Mouse (Mus musculus): ENCODE results near the gene Hoxd4. TPM values are rescaled to one million over a fixed set of nuclear protein-coding genes. Genes with fewer than 3 reads are reported as not detected.

Gene Hoxd4
- polyA plus RNA-seq, 1 experiment from 2014 or later: 1.2 TPM

GRCm38 (mm10) chr2:74740311-74741091, 28.8 kb downstream of the Hoxd4 start:
- H3K27ac ChIP-seq: peak overlapping the region; percentile 72

GRCm38 (mm10) chr2:74741252-74741978, 29.7 kb downstream of the Hoxd4 start:
- Histone ChIP-seq H3K27me3 (ENCODE audit: low read depth, poor library complexity, severe bottlenecking) (peaks cover 100% of the 10 kb centered on the region), H3K4me3 (no peak overlapping the region), H3K36me3 (0 out of 2 replicates have a peak, but pooled peaks cover 3% of the 10 kb centered on the region), H3K9me3 (replicated peaks) (no peaks in the 10 kb centered on the region), H3K4me1 (peaks cover 70% of the 10 kb centered on the region), H3K27ac (no peak overlapping the region)
- DNase-seq (ENCODE audit: low spot score): peak; percentile 38
- WGBS: 26% methylated on average over 2 of the region's 3 CpGs

More at GRCm38 (mm10) chr2:74740311-74741091, 28.8 kb downstream of the Hoxd4 start:
- Histone ChIP-seq H3K4me1 (peaks cover 70% of the 10 kb centered on the region), H3K4me3 (peak overlapping the region; percentile 44), H3K27me3 (ENCODE audit: low read depth, poor library complexity, severe bottlenecking) (peaks cover 100% of the 10 kb centered on the region), H3K36me3 (0 out of 2 replicates have a peak, but pooled peaks cover 3% of the 10 kb centered on the region), H3K9me3 (replicated peaks) (no peaks in the 10 kb centered on the region)
- WGBS: under 1% methylated on average over 43 of the region's 43 CpGs
- DNase-seq (ENCODE audit: low spot score): peak; percentile 68

- no peak for DNase-seq (ENCODE audit: low spot score)
- Histone ChIP-seq H3K9me3 (replicated peaks) (no peaks in the 10 kb centered on the region), H3K36me3 (0 out of 2 replicates have a peak, but pooled peaks cover 3% of the 10 kb centered on the region), H3K27me3 (ENCODE audit: low read depth, poor library complexity, severe bottlenecking) (peaks cover 100% of the 10 kb centered on the region), H3K4me1 (peaks cover 70% of the 10 kb centered on the region), H3K4me3 (no peak overlapping the region), H3K27ac (no peak overlapping the region)
Observed at GRCm38 (mm10) chr2:74741979-74742277, 30.2 kb downstream of the Hoxd4 start.

GRCm38 (mm10) chr2:74745540-74746297, 34.0 kb downstream of the Hoxd4 start:
- no peaks in the 10 kb centered on the region for H3K9me3 ChIP-seq (replicated peaks)
- peaks cover 94% of the 10 kb centered on the region for H3K27me3 ChIP-seq (ENCODE audit: low read depth, poor library complexity, severe bottlenecking)
- peaks cover 69% of the 10 kb centered on the region for H3K4me1 ChIP-seq
- WGBS: 6% methylated on average over 6 of the region's 6 CpGs
- peak; percentile 42 for DNase-seq (ENCODE audit: low spot score)
- H3K36me3 ChIP-seq: 0 out of 2 replicates have a peak, but pooled peaks cover 3% of the 10 kb centered on the region
- peak overlapping the region; percentile 81; the same call in 1 of the 2 replicates for H3K27ac ChIP-seq
- H3K4me3 ChIP-seq: no peak overlapping the region

GRCm38 (mm10) chr2:74746298-74746921, 34.7 kb downstream of the Hoxd4 start:
- no peaks in the 10 kb centered on the region for H3K9me3 ChIP-seq (replicated peaks)
- peaks cover 94% of the 10 kb centered on the region for H3K27me3 ChIP-seq (ENCODE audit: low read depth, poor library complexity, severe bottlenecking)
- peaks cover 66% of the 10 kb centered on the region for H3K4me1 ChIP-seq
- 2% methylated on average over 58 of the region's 58 CpGs for WGBS
- peak overlapping the region; percentile 48 for H3K4me3 ChIP-seq
- DNase-seq (ENCODE audit: low spot score): peak; percentile 70
- 0 out of 2 replicates have a peak, but pooled peaks cover 3% of the 10 kb centered on the region for H3K36me3 ChIP-seq
- peak overlapping the region; percentile 81 for H3K27ac ChIP-seq

- peak overlapping the region; percentile 81 for H3K27ac ChIP-seq
- peak overlapping the region; percentile 48 for H3K4me3 ChIP-seq
- H3K36me3 ChIP-seq: 0 out of 2 replicates have a peak, but pooled peaks cover 3% of the 10 kb centered on the region
- peaks cover 94% of the 10 kb centered on the region for H3K27me3 ChIP-seq (ENCODE audit: low read depth, poor library complexity, severe bottlenecking)
- no peaks in the 10 kb centered on the region for H3K9me3 ChIP-seq (replicated peaks)
- peak; percentile 66 for DNase-seq (ENCODE audit: low spot score)
- 2% methylated on average over 24 of the region's 24 CpGs for WGBS
- peaks cover 65% of the 10 kb centered on the region for H3K4me1 ChIP-seq
Observed at GRCm38 (mm10) chr2:74747006-74747405, 35.3 kb downstream of the Hoxd4 start.

GRCm38 (mm10) chr2:74747661-74748141, 36.0 kb downstream of the Hoxd4 start:
- H3K9me3 ChIP-seq (replicated peaks): no peaks in the 10 kb centered on the region
- WGBS: 10% methylated on average over 11 of the region's 11 CpGs
- H3K4me3 ChIP-seq: peak overlapping the region; percentile 48; the same call in 1 of the 2 replicates
- peaks cover 94% of the 10 kb centered on the region for H3K27me3 ChIP-seq (ENCODE audit: low read depth, poor library complexity, severe bottlenecking)
- peaks cover 72% of the 10 kb centered on the region for H3K4me1 ChIP-seq
- H3K27ac ChIP-seq: no peak overlapping the region
- H3K36me3 ChIP-seq: 0 out of 2 replicates have a peak, but pooled peaks cover 3% of the 10 kb centered on the region
- peak; percentile 33 for DNase-seq (ENCODE audit: low spot score)

GRCm38 (mm10) chr2:74748436-74748995, 36.8 kb downstream of the Hoxd4 start:
- DNase-seq (ENCODE audit: low spot score): peak; percentile 38
- Histone ChIP-seq H3K27me3 (ENCODE audit: low read depth, poor library complexity, severe bottlenecking) (peaks cover 93% of the 10 kb centered on the region), H3K4me3 (0 out of 2 replicates have a peak overlapping the region, but pooled peaks have one; percentile 55), H3K4me1 (peaks cover 80% of the 10 kb centered on the region), H3K27ac (no peak overlapping the region), H3K36me3 (0 out of 2 replicates have a peak, but pooled peaks cover 3% of the 10 kb centered on the region), H3K9me3 (replicated peaks) (no peaks in the 10 kb centered on the region)
- 18% methylated on average over 9 of the region's 9 CpGs for WGBS

GRCm38 (mm10) chr2:74749337-74750121, 37.8 kb downstream of the Hoxd4 start:
- WGBS: under 1% methylated on average over 47 of the region's 47 CpGs

GRCm38 (mm10) chr2:74750731-74751250, 39.1 kb downstream of the Hoxd4 start:
- peaks cover 84% of the 10 kb centered on the region for H3K27me3 ChIP-seq (ENCODE audit: low read depth, poor library complexity, severe bottlenecking)
- peaks cover 74% of the 10 kb centered on the region for H3K4me1 ChIP-seq
- DNase-seq (ENCODE audit: low spot score): no peak
- H3K27ac ChIP-seq: peak overlapping the region; percentile 91
- H3K4me3 ChIP-seq: no peak overlapping the region
- no peaks in the 10 kb centered on the region for H3K9me3 ChIP-seq (replicated peaks)
- no peaks in the 10 kb centered on the region for H3K36me3 ChIP-seq
- WGBS: 49% methylated on average over 5 of the region's 5 CpGs

More at GRCm38 (mm10) chr2:74749337-74750121, 37.8 kb downstream of the Hoxd4 start:
- Histone ChIP-seq H3K27ac (peak overlapping the region; percentile 91), H3K9me3 (replicated peaks) (no peaks in the 10 kb centered on the region), H3K36me3 (no peaks in the 10 kb centered on the region), H3K27me3 (ENCODE audit: low read depth, poor library complexity, severe bottlenecking) (peaks cover 92% of the 10 kb centered on the region), H3K4me1 (peaks cover 82% of the 10 kb centered on the region), H3K4me3 (peak overlapping the region; percentile 55)
- peak; percentile 84 for DNase-seq (ENCODE audit: low spot score)

GRCm38 (mm10) chr2:74751861-74752260, 40.1 kb downstream of the Hoxd4 start:
- no peak overlapping the region for H3K27ac ChIP-seq
- H3K27me3 ChIP-seq (ENCODE audit: low read depth, poor library complexity, severe bottlenecking): peaks cover 73% of the 10 kb centered on the region
- peak; percentile 27 for DNase-seq (ENCODE audit: low spot score)
- no peak overlapping the region for H3K4me3 ChIP-seq
- H3K36me3 ChIP-seq: no peaks in the 10 kb centered on the region
- H3K4me1 ChIP-seq: peaks cover 63% of the 10 kb centered on the region
- 88% methylated on average over 1 of the region's 1 CpGs for WGBS
- no peaks in the 10 kb centered on the region for H3K9me3 ChIP-seq (replicated peaks)
